Comparison of ENCODE assay signal across 10 mouse cellular contexts in genomic region chr8:126073141-126073740, GRCm38 (mm10).
DNase-seq lines count a peak whose midpoint lies in the region; ATAC-seq lines count a peak whose summit lies in the region.
"Had no signal": no experiment of that assay in that cellular context is flagged by ENCODE, and none has a peak within 500 bp of the region (broad histone marks: within the 10 kb centered on the region; RNA-seq: fewer than 3 reads in every experiment).

No protein-coding gene starts in this region.

- H3K36me3 ChIP-seq in embryonic facial prominence, embryonic 10.5 days (replicated peaks), result no peaks in the 10 kb centered on the region
- no peaks in the 10 kb centered on the region for H3K36me3 ChIP-seq in hindbrain, embryonic 12.5 days
- H3K36me3 ChIP-seq in midbrain, embryonic 11.5 days (ENCODE audit: control insufficient read depth, insufficient read depth, low read length), result no peaks in the 10 kb centered on the region
- H3K36me3 ChIP-seq in kidney, embryonic 14.5 days (ENCODE audit: control insufficient read depth, insufficient read depth, low read length), result no peaks in the 10 kb centered on the region
- H3K36me3 ChIP-seq: heart, embryonic 13.5 days had no signal

- H3K27ac ChIP-seq in embryonic facial prominence, embryonic 10.5 days (replicated peaks), result peak overlapping the region; percentile 67
- peak overlapping the region; percentile 46 for H3K27ac ChIP-seq in hindbrain, embryonic 12.5 days
- no peak overlapping the region for H3K27ac ChIP-seq in midbrain, embryonic 11.5 days (ENCODE audit: low read depth, low read length)
- no peak overlapping the region for H3K27ac ChIP-seq in kidney, embryonic 14.5 days (ENCODE audit: low read depth, low read length)
- H3K27ac ChIP-seq: heart, embryonic 13.5 days; liver, embryonic 14.5 days had no signal

- H3K9me3 ChIP-seq in embryonic facial prominence, embryonic 10.5 days, result no peaks in the 10 kb centered on the region
- no peaks in the 10 kb centered on the region for H3K9me3 ChIP-seq in hindbrain, embryonic 12.5 days (replicated peaks)
- no peaks in the 10 kb centered on the region for H3K9me3 ChIP-seq in midbrain, embryonic 11.5 days (ENCODE audit: control insufficient read depth, low read length)
- H3K9me3 ChIP-seq in kidney, embryonic 14.5 days (ENCODE audit: control insufficient read depth, low read length), result no peaks in the 10 kb centered on the region
- H3K9me3 ChIP-seq: heart, embryonic 13.5 days had no signal

- H3K27me3 ChIP-seq in embryonic facial prominence, embryonic 10.5 days (replicated peaks; ENCODE audit: low read depth, poor library complexity, severe bottlenecking), result 0 out of 2 replicates have a peak, but pooled peaks cover 5% of the 10 kb centered on the region
- H3K27me3 ChIP-seq in hindbrain, embryonic 12.5 days, result no peaks in the 10 kb centered on the region; the same call in 1 of the 2 replicates
- H3K27me3 ChIP-seq in midbrain, embryonic 11.5 days (ENCODE audit: control insufficient read depth, insufficient read depth, low read length), result no peaks in the 10 kb centered on the region
- H3K27me3 ChIP-seq in kidney, embryonic 14.5 days (ENCODE audit: control insufficient read depth, insufficient read depth, low read length), result 0 out of 2 replicates have a peak, but pooled peaks cover 3% of the 10 kb centered on the region

- no peak for ATAC-seq in cerebellum, adult (ENCODE audit: insufficient number of reproducible peaks, low FRiP score, low TSS enrichment)
- ATAC-seq in hindbrain, embryonic 12.5 days (ENCODE audit: low FRiP score), result peak; percentile 72
- ATAC-seq in midbrain, embryonic 11.5 days (ENCODE audit: low FRiP score), result peak; percentile 70
- ATAC-seq in kidney, embryonic 14.5 days (ENCODE audit: low FRiP score, low TSS enrichment), result no peak

- peaks cover 17% of the 10 kb centered on the region for H3K4me1 ChIP-seq in embryonic facial prominence, embryonic 10.5 days
- H3K4me1 ChIP-seq in hindbrain, embryonic 12.5 days, result peaks cover 19% of the 10 kb centered on the region
- H3K4me1 ChIP-seq in midbrain, embryonic 11.5 days (ENCODE audit: control insufficient read depth, insufficient read depth, low read length), result peaks cover 8% of the 10 kb centered on the region
- no peaks in the 10 kb centered on the region for H3K4me1 ChIP-seq in kidney, embryonic 14.5 days (ENCODE audit: control insufficient read depth, insufficient read depth, low read length)
- H3K4me1 ChIP-seq: heart, embryonic 13.5 days had no signal

- DNase-seq in cerebellum, postnatal 14 days, result peak; percentile 48 to 49
- DNase-seq in embryonic facial prominence, embryonic 10.5 days (ENCODE audit: low spot score), result peak; percentile 56
- peak; percentile 90 for DNase-seq in midbrain, embryonic 11.5 days (ENCODE audit: low spot score, missing footprints)
- no peak for DNase-seq in thymus, adult 18-20 months
- no peak for DNase-seq in kidney, adult 11 months

- peak overlapping the region; percentile 17; the same call in 1 of the 2 replicates for H3K4me2 ChIP-seq in hindbrain, embryonic 12.5 days (replicated peaks)
- H3K4me2 ChIP-seq in midbrain, embryonic 11.5 days, result peak overlapping the region; percentile 15; the same call in 1 of the 2 replicates
- no peak overlapping the region for H3K4me2 ChIP-seq in kidney, embryonic 14.5 days (replicated peaks; ENCODE audit: low read depth, low read length)
- H3K4me2 ChIP-seq: heart, embryonic 13.5 days had no signal

- WGBS in embryonic facial prominence, embryonic 10.5 days, result 19% methylated on average over 7 of the region's 7 CpGs
- WGBS in hindbrain, embryonic 12.5 days, result 23% methylated on average over 7 of the region's 7 CpGs
- 27% methylated on average over 7 of the region's 7 CpGs for WGBS in midbrain, embryonic 11.5 days
- 33% methylated on average over 7 of the region's 7 CpGs for WGBS in kidney, embryonic 14.5 days

- no peak overlapping the region for H3K9ac ChIP-seq in hindbrain, embryonic 12.5 days
- H3K9ac ChIP-seq in midbrain, embryonic 11.5 days (ENCODE audit: low read length), result peak overlapping the region; percentile 39; the same call in 1 of the 2 replicates
- no peak overlapping the region; the same call in 1 of the 2 replicates for H3K9ac ChIP-seq in kidney, embryonic 14.5 days (ENCODE audit: low read depth, low read length)
- H3K9ac ChIP-seq: heart, embryonic 13.5 days; liver, embryonic 14.5 days had no signal

- H3K4me3 ChIP-seq in embryonic facial prominence, embryonic 10.5 days, result no peak overlapping the region
- no peak overlapping the region for H3K4me3 ChIP-seq in hindbrain, embryonic 12.5 days
- no peak overlapping the region for H3K4me3 ChIP-seq in midbrain, embryonic 11.5 days (ENCODE audit: low read depth, low read length)
- H3K4me3 ChIP-seq in kidney, embryonic 14.5 days (ENCODE audit: low read length), result no peak overlapping the region
- H3K4me3 ChIP-seq: heart, embryonic 13.5 days had no signal

Comparison
In these comparisons a context has a peak if more than half of its experiments do, and no peak if none do; other contexts are left out.
1. DNase-seq: peak in cerebellum, postnatal 14 days (2 of 2), embryonic facial prominence, embryonic 10.5 days (single experiment) and midbrain, embryonic 11.5 days (single experiment); none in thymus, adult 18-20 months (0 of 2) and kidney, adult 11 months (single experiment).
2. ATAC-seq: peak in hindbrain, embryonic 12.5 days (single experiment) and midbrain, embryonic 11.5 days (single experiment); none in cerebellum, adult (single experiment) and kidney, embryonic 14.5 days (single experiment).
3. H3K27ac ChIP-seq: peak in embryonic facial prominence, embryonic 10.5 days (single experiment) and hindbrain, embryonic 12.5 days (single experiment); none in midbrain, embryonic 11.5 days (single experiment) and kidney, embryonic 14.5 days (single experiment).